Mouse (Mus musculus): Measurements from ENCODE around the gene Dbh. TPM values are rescaled to one million over a fixed set of nuclear protein-coding genes. Genes with fewer than 3 reads are reported as not detected.

Gene Dbh
- total RNA-seq, 2 experiments from 2014 or later: 0.12 TPM; not detected in 1

DNA sequence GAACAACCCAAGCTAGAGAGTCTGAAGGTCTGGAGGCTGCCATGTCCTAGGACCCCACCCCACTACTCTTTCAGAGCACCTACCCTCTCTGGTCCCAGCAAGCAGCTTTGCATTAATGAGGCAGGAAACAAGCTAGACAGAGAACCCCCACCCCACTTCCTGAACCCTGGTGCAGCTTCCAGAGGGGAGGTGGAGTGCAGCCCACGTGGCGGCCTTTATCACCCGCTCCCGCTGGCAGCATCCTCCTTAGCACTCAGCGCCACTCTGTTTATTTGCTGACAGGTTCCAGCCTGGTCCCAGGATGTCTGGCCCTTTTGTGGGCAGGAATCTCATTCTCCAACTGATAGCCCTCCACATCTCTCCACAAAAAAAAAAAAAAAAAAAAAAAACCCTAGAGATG, 44.8 kb downstream of the Dbh start:
- no peak for DNase-seq

DNA sequence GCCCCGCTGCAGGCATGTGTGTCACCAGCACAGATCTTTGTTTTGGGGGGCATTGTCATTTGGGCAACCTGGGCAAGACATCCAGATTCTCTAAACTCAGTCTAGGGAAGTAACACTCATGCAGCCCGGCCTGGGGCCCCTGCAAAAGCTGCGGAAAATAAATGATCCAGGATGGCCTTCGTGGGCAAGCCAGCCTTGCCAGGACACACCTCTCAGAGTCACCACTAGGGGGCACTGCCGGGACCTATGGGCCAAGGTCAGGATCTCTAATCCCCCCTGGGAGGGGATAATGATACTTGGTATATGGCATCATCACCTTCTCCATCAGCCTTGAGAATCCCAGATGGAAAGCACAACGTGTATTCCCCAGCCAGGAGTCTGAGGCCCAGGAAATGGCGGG, 45.2 kb downstream of the Dbh start:
- intact Hi-C loops (cut with DNase I; ENCODE audit: low total_unique reads): no loop called here
- peak; percentile 50 for DNase-seq

More for the DNA sequence above, 44.8 kb downstream of the Dbh start:
- intact Hi-C loops (cut with DNase I; ENCODE audit: low total_unique reads): no loop called here

DNA sequence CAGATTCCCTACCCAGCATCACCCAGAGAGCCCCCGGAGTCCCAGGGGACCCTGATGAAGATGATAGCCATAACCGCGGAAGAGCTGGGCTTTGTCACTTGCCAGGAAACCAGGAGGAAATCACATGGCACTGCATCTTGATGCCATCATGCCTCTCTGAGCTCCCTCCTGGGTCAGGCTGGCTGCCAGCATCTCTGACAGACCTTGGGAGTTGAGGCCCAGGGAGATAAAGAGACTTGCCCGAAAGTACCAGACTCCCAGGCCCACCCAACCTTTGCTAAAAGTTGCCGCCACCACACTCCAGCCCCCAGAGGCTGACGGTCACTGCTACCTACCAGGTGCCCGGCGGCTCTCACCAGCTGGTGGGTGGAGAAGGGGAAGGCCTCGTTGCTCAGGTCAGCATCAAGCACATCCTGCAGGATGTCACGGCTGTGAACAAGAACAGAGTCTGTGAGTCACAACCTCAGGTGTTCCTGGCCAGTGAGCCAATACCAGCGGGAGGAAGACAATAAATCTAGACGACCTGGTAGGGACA, 45.7 kb downstream of the Dbh start:
- intact Hi-C loops (cut with DNase I; ENCODE audit: low total_unique reads): no loop called here
- no peak for DNase-seq

DNA sequence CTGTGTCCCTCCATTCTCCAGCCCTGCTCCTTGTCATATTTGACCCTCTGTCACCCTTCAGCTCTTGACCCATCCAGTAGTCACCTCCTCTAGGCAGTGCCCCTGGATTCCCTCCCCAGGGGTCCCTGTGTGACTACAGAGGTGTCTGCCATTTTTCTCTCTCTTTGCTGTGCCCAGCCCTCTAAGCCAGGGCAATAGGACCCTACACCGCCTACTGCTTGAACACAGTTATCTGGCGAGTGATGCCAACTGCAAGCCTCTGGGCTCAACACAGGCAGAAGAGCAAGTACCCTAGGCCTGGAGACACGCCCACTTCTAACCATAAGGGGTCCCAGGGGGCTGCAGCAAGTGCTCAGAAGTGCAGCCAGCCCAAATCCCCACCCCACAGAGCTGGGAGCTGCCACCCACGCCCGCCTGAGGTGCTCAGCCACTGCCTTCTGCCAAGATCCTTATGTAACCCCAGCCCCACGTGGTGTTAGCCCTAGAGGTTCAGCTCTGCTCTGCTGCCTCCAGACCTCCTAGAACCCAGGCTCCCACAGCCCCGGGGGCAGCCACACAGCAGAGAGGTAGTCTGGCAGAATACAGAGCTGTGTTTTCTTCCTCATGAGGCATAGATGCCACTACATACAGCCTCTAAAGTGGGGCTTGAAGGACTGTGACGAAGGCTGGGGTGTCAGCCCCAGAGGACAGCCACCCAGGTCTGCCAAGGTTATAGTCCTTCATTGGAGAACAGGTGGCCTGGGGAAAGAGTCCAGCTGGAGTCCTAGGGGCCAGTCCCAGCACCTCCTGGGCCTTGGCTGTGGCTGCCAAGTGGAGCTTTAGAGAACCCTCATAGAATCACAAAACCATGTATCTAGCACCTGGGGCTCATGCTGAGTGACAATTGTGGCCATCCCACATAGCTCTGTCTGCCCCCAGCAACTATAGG, 47.2 kb downstream of the Dbh start:
- DNase-seq: peak; percentile 46
- intact Hi-C loops (cut with DNase I; ENCODE audit: low total_unique reads): no loop called here

DNA sequence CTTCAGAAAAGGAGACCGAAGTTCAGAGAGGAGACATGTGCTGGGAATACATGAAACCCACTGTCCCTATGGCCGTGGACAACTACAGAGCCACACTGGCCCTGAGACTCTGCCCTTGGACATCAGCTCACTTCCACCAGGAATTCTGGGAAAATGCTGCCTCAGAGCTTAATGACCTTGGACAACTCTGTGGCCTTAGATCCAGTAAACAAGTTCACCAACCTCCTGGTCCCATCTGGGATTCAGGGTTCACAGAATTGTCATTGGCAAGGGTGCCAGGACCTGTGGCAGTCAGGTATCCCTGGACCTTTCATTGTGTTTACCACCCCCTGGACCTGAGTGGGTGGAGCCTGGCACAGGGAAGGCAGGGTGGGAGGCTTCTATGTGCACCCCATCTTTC, 50.5 kb downstream of the Dbh start:
- intact Hi-C loops (cut with DNase I; ENCODE audit: low total_unique reads): no loop called here
- no peak for DNase-seq

DNA sequence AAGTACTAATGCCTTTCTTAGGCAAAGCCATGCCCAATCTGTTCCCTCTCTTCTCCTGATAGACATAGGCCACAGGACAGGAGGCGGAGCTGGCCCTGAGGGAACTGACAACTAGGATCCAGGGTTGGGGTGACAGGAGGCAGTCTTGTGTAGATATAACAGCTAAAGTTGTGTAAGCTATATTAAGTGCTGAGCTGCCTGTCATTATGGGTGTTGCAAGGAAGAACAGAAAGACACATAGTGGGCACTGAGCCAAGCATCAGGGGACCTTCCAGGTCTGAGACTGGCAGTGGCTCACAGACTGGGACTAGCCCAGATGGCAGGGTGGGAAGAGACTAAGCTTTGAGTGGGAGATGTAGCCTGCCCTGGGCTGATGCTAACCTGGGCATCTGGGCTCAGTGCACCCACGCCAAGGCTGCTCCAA, 53.1 kb downstream of the Dbh start:
- intact Hi-C loops (cut with DNase I; ENCODE audit: low total_unique reads): no loop called here
- DNase-seq: no peak

DNA sequence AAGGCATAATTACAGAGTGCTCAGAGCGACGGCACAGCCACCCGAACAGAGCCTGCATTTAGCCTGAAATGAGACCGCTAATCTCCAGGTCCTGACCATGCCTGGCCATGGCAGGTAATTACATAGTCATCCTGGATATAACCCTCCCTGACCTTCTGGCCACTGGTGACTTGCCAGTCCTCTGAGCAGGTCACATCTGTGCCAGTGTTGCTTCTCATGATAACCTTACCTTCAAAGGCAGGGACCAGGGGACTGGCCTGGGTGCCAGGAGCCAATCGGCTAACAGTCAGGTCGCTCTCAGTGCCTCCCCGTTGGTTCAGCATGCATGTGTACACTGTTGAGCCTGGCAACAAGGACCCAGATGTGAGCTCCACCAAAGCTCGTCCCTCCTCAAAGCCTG, 53.5 kb downstream of the Dbh start:
- intact Hi-C loops (cut with DNase I; ENCODE audit: low total_unique reads): no loop called here

DNA sequence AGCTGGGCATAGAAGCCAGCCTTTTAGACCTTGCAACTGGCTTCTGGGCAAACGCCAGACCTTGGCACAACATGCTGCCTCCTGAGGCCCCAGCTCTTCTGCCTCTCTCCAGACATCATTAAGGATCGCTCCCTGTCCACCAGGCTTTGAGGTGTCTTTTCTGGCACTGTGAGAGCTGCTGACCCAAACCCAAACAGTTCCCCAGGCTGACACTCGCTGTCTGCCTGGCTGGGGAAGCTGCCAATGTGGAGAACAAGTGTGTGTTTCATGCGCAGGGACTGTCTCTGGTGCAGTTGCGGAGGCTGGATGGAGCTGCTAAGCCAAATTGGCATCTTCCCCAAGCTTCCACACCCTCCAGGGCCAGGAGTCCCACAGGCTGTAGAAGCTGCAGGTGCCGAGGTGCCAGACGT, 58.0 kb downstream of the Dbh start:
- DNase-seq: no peak
- intact Hi-C loops (cut with DNase I; ENCODE audit: low total_unique reads): no loop called here

More for the DNA sequence above, 53.5 kb downstream of the Dbh start:
- DNase-seq: no peak

DNA sequence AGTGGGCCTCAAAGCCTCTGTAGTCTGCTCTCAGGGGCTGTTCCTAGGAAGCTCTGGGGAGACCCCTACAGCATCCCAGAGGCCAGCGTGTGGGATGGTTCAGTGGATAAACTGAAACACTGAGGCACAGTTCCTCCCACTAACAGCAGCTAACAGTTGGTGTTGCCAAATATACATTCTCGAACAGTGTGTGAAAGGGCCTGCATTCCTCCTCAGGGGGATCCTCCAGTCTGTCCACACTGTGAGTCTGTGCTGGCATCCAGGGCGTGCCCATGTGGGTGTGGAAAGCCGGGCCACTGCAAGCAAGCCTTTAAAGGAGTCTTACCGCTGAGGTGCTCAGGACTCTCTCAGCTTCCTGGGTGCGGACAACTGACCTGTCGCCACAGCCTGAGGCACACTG, 61.5 kb downstream of the Dbh start:
- intact Hi-C loops (cut with DNase I; ENCODE audit: low total_unique reads): no loop called here
- no peak for DNase-seq

DNA sequence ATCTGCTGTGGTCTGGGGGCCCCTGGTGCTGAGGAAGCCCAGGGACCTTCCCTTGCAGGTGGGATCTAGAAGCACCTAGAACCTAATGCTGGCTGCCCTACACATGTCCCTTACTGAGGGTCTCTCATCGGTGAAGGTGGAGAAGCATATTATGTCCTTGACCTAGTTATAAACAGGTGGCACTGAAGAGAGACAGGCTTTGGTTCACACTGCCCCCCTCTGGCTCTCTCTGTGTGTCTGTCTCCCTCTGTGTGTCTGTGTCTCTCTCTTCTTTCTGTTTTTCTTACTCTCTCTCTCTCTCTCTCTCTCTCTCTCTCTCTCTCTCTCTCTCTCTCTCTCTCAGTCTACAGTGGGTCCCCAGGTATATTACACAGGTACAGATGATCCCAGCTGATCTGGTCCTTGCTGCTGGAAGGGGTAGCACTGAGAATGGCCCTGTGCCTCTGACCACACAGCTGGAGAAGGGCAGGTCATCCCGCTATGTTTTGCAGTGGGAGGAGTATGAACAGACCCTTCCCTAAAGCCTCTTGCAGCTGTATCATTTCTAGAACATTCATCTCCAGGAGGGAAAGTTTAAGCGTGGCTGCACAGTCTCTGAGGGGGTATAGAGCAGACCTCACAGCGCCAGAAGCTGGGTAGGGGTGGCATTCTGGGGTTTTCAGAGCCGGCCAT, 63.9 kb downstream of the Dbh start:
- intact Hi-C loops (cut with DNase I; ENCODE audit: low total_unique reads): no loop called here

DNA sequence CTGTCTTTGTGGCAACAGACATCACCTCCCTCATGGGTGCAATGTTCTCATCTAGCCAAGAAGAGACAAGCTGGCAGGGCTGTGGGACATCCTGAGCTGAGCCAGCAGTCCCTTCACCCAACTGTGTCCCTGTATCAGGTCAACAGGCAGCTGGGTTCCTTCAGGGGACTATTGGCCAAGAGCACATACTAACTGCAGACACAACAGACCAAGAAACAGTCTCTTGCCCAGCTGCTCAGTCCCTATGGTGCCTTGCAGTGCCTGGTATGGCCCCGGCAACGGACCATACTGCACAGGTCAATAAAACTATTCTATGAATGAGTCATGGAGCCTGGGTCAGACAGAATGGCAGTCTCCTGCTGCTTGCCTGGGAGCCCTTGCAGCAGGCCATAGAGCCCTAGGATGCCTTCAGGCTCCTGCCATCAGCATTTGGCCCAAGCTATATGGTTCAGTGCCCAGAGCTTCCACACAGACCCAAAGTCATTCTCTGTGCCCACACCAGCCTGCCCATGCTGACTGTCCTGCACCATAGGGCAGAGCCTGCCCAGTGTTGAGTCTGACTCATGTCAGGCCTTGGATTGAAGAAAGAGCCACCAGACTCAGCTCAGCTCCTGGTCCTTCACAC, 64.6 kb downstream of the Dbh start:
- intact Hi-C loops (cut with DNase I; ENCODE audit: low total_unique reads): loop anchor here (2.0 kb wide), 1 partner anchor 103 kb away; no protein-coding TSS in a partner anchor

More for the DNA sequence above, 63.9 kb downstream of the Dbh start:
- DNase-seq: no peak

DNA sequence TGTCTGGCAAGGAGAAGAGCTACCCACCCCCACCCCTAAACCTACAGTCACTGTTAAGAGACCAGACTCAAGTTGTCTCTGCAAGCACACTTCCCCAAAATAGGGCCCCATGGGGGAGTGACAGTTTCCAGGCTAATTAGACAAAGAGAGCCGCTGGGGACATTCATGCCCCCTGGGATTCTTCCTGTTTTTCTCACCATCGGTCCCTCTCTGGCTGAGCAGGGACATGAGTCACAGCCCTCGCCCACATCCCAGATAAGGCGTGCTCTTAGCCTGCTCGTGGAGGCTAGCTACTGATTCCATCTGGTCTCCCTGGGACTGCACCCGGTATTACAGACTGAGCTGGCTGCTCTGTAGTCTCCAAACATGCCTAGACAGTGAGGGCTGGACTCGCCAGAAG, 67.3 kb downstream of the Dbh start:
- intact Hi-C loops (cut with DNase I; ENCODE audit: low total_unique reads): no loop called here
- DNase-seq: no peak

More for the DNA sequence above, 64.6 kb downstream of the Dbh start:
- DNase-seq: no peak

Other genes with a start within 250 kb of the Dbh start
- 10 to 100 TPM; 15.3 to 17.2 TPM for gene Surf2, start 248.9 kb upstream of the Dbh start, total RNA-seq (2021)
- 10 to 100 TPM; 35.0 to 37.8 TPM for gene Surf1, start 248.7 kb upstream of the Dbh start, total RNA-seq (2021)
- gene Surf4, start 231.3 kb upstream of the Dbh start, total RNA-seq (2021): 10 to 100 TPM; 84.4 to 85.1 TPM
- not detected for gene Stkld1, start 231.2 kb upstream of the Dbh start, total RNA-seq (2021)
- gene Rexo4, start 200.8 kb upstream of the Dbh start, total RNA-seq (2021): 10 to 100 TPM; 13.3 to 16.2 TPM
- not detected for gene Adamts13, start 191.8 kb upstream of the Dbh start, total RNA-seq (2021)
- 10 to 100 TPM; 21.2 to 21.4 TPM for gene Cacfd1, start 155.3 kb upstream of the Dbh start, total RNA-seq (2021)
- gene Slc2a6, start 137.2 kb upstream of the Dbh start, total RNA-seq (2021): under 1 TPM; 0.11 to 0.62 TPM
- gene Mymk, start 93.1 kb upstream of the Dbh start, total RNA-seq (2021): 10 to 100 TPM; 30.5 to 36.4 TPM
- gene Adamtsl2, start 85.9 kb upstream of the Dbh start, total RNA-seq (2021): 10 to 100 TPM in 1 of 2 experiments, 1 to 10 TPM in 1; 6.3 to 10.5 TPM
- gene Fam163b, start 22.7 kb upstream of the Dbh start, total RNA-seq (2021): under 1 TPM; 0.07 to 0.08 TPM
- 1 to 10 TPM; 4.2 to 6.0 TPM for gene Sardh, start 83.1 kb downstream of the Dbh start, total RNA-seq (2021)